Mouse (Mus musculus) lung, postnatal 0 days (tissue): ENCODE results near the gene Ehbp1.

Experiments used
- CTCF ChIP-seq: IDR thresholded peaks from 2 replicates; pipeline ENCODE4 v1.5.1; 2016; ENCODE audit warnings: antibody characterized with exemption, mild to moderate bottlenecking
- EP300 ChIP-seq: IDR thresholded peaks from 2 replicates; pipeline ENCODE4 v1.6.1; 2016; ENCODE audit warnings: antibody characterized with exemption, mild to moderate bottlenecking, control low read depth

- TF ChIP-seq CTCF, result no peak
- TF ChIP-seq EP300, result no peak
These were observed 286.2 kb downstream of the Ehbp1 start for GRCm38 (mm10) chr11:22055908-22056307.
